Mouse (Mus musculus) liver, embryonic 13.5 days (tissue): ENCODE results near the gene Smok3a. TPM values are rescaled to one million over a fixed set of nuclear protein-coding genes. Genes with fewer than 3 reads are reported as not detected.
"Not testable (repeated sequence)": the region's sequence is repeated elsewhere in the genome, so short reads cannot be mapped to it uniquely, and the experiment has no call there.

Experiments
- ATAC-seq: fragments of 200-750 bp; cut with Nextera tagmentation; 2 replicates; pipeline ENCODE4 v1.8.0; 2017; ENCODE audit warnings: low read depth, mild to moderate bottlenecking, moderate number of reproducible peaks, moderate library complexity
- DNase-seq: peaks from one replicate; pipeline ENCODE4 v3.0.0; 2022
- H3K27ac ChIP-seq: fragments of 300-500 bp; sonication (generic); 2 replicates; pipeline ENCODE4 v1.5.1; 2015; ENCODE audit warnings: moderate library complexity, mild to moderate bottlenecking, inconsistent platforms
- H3K27me3 ChIP-seq: fragments of 300-500 bp; sonication (generic); 2 replicates; pipeline ENCODE4 v1.6.1; 2015; ENCODE audit warnings: mild to moderate bottlenecking, inconsistent platforms
- H3K36me3 ChIP-seq: fragments of 300-500 bp; sonication (generic); 2 replicates; pipeline ENCODE4 v1.6.1; 2015; ENCODE audit warnings: mild to moderate bottlenecking, inconsistent platforms
- H3K4me1 ChIP-seq: fragments of 300-500 bp; sonication (generic); replicated peaks from 2 replicates; pipeline ENCODE4 v1.6.1; 2015; ENCODE audit warnings: inconsistent platforms
- H3K4me2 ChIP-seq: fragments of 300-500 bp; sonication (generic); 2 replicates; pipeline ENCODE4 v1.6.1; 2015; ENCODE audit warnings: inconsistent platforms, mild to moderate bottlenecking, moderate library complexity
- H3K4me3 ChIP-seq: fragments of 300-500 bp; sonication (generic); replicated peaks from 2 replicates; pipeline ENCODE4 v1.5.1; 2015; ENCODE audit warnings: mild to moderate bottlenecking, inconsistent platforms
- H3K9ac ChIP-seq: fragments of 300-500 bp; sonication (generic); 2 replicates; pipeline ENCODE4 v1.6.1; 2015; ENCODE audit warnings: mild to moderate bottlenecking, inconsistent platforms
- H3K9me3 ChIP-seq: fragments of 300-500 bp; sonication (generic); replicated peaks from 2 replicates; pipeline ENCODE4 v1.6.1; 2016; ENCODE audit warnings: inconsistent platforms
- WGBS: fragments of 180-500 bp; shearing (Covaris S2); methylation state at CpG from one replicate; pipeline ENCODE4 v1.1.7; 2015; ENCODE audit not compliant: insufficient replicate concordance; 5-methylcytosine and 5-hydroxymethylcytosine counted together
- polyA plus RNA-seq: library from polyadenylated mRNA; unstranded; fragments of >200 nt; fragmentation: Nextera tagmentation; extraction: Ambion mirVana; gene quantifications from 2 replicates; pipeline ENCODE4 v1.2.1, GENCODE M21; 2015

The Smok3a gene
- not detected in 2 replicates for polyA plus RNA-seq

DNA sequence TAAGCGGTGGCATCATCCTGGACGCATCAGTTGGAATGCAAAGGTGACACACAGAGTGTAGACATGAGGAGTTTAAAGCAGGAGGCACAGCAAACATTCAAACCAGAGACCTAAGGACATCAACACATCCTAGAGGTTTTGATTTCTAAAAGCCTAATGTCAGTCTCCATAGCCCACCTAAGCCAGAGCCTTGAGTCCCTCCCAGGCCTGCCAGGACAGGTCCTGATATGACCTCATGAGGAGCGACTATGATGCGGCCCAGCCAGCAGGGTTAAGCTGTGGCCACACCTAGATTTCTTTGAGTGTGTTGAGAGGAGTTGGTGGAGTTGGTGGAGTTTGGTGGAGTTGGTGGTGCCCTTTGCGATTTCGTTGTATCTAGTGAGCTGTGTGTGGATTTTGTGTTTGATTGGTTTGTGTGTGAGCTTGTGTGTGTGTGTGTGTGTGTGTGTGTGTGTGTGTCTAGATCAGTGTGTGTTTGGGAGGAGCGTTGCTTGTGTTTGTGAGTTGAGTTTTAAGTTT, at the start of gene Smok3a, which contains the start of gene Smok3b:
Gene Smok3a, plus strand, starts transcription at position 301 of the 519 bp plus-strand sequence.
Gene Smok3b, plus strand, starts transcription at position 469 of the 519 bp plus-strand sequence.
- H3K4me2 ChIP-seq, H3K9ac ChIP-seq, H3K4me1 ChIP-seq, ATAC-seq, H3K9me3 ChIP-seq, H3K27ac ChIP-seq, H3K27me3 ChIP-seq, H3K4me3 ChIP-seq, H3K36me3 ChIP-seq, DNase-seq: not testable (repeated sequence)
- WGBS, result 78% methylated on average over 3 of the region's 7 CpGs

DNA sequence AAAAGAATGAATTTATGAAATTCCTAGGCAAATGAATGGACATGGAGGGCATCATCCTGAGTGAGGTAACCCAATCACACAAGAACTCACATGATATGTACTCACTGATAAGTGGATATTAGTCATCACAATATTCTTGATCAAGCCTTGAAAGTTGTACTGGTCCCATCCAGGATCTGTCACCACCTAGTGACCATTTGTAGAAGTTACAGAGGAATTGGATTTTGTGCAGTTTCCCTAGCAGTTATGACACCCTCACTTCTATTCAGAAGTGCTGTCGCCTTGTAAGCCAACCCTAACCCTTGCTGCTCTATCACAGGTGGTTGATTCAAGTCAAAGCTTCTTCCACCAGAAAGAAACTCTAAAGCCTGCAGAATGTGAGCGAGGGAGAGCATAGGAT, 47.9 kb upstream of the Smok3a start:
- no peak overlapping the region for H3K9ac ChIP-seq
- no peaks in the 10 kb centered on the region for H3K9me3 ChIP-seq
- H3K27ac ChIP-seq, result no peak overlapping the region
- no peak overlapping the region for H3K4me2 ChIP-seq
- no peak for DNase-seq
- H3K27me3 ChIP-seq, result no peaks in the 10 kb centered on the region
- H3K4me3 ChIP-seq, result no peak overlapping the region
- 40% methylated on average over 2 of the region's 2 CpGs for WGBS
- H3K36me3 ChIP-seq, result no peaks in the 10 kb centered on the region
- H3K4me1 ChIP-seq, result no peaks in the 10 kb centered on the region
- no peak for ATAC-seq

DNA sequence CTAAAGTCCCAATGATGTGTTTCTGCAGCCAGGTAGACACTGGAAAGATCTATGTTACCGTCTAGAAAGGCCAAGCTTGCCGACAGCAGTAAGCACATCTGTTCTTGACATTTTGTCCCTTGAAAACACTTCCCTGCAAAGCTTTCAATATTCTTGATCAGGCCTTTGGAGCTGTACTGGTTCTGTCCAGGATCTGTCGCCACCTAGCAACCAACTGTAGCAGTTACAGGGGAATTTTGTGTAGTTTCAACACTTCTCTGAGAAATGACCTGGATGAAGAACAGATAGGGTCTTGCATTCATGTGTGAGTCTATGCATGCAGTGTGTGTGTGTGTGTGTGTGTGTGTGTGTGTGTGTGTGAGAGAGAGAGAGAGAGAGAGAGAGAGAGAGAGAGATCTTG, 47.3 kb upstream of the Smok3a start:
- Histone ChIP-seq H3K9me3 (no peaks in the 10 kb centered on the region), H3K9ac (no peak overlapping the region), H3K4me3 (no peak overlapping the region), H3K4me2 (no peak overlapping the region), H3K36me3 (no peaks in the 10 kb centered on the region), H3K27ac (no peak overlapping the region), H3K27me3 (no peaks in the 10 kb centered on the region), H3K4me1 (no peaks in the 10 kb centered on the region)
- ATAC-seq (no peak), DNase-seq (no peak)
- WGBS, result 30% methylated on average over 3 of the region's 3 CpGs

DNA sequence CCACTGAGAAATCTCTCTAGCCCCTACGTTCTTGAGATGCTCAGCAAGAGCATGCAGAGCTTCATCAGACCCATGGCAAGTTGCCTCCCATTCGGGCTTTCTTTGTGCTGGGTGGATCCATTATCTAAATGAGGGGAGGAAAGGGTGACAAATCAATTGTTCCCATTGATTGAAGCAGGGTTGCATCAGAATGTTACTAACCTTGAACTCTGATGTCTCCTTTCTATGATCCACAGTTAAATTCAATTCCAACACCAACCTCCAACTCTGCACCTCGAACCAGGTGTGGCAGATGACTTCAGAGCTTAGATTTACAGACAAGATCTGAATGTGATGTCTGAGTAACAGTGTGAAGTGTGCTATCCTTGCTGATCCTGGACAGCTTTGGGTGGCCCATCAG, 46.3 kb upstream of the Smok3a start:
- Histone ChIP-seq H3K4me3 (no peak overlapping the region), H3K9me3 (no peaks in the 10 kb centered on the region), H3K27me3 (no peaks in the 10 kb centered on the region), H3K27ac (no peak overlapping the region), H3K36me3 (no peaks in the 10 kb centered on the region), H3K9ac (no peak overlapping the region), H3K4me2 (no peak overlapping the region), H3K4me1 (no peaks in the 10 kb centered on the region)
- ATAC-seq (no peak), DNase-seq (no peak)
- WGBS, result 34% methylated on average over 3 of the region's 3 CpGs

DNA sequence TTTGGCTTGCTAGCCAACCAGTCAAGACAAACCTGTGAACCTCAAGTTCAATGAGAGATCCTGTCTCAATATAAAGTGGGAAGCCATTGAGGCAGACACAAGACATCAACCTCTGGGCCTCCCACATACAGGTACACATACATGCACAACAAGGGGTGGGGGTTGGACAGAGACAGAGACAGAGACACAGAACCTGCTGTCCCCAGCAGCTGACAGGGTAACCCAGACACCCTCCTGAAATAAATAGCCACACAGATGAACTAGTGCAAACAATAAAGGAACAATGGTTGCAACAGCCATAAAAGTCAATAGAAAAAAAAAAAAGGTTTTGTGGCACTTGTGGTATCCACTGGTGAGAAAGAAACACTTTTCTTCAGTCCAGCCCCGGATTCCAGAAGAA, 45.6 kb upstream of the Smok3a start:
- no peak overlapping the region for H3K9ac ChIP-seq
- H3K27me3 ChIP-seq, result no peaks in the 10 kb centered on the region
- no peaks in the 10 kb centered on the region for H3K36me3 ChIP-seq
- 29% methylated on average over 1 of the region's 1 CpGs for WGBS
- ATAC-seq (no peak), DNase-seq (no peak)
- no peak overlapping the region for H3K27ac ChIP-seq
- H3K4me2 ChIP-seq, result no peak overlapping the region
- no peaks in the 10 kb centered on the region for H3K4me1 ChIP-seq
- H3K4me3 ChIP-seq, result no peak overlapping the region
- no peaks in the 10 kb centered on the region for H3K9me3 ChIP-seq

DNA sequence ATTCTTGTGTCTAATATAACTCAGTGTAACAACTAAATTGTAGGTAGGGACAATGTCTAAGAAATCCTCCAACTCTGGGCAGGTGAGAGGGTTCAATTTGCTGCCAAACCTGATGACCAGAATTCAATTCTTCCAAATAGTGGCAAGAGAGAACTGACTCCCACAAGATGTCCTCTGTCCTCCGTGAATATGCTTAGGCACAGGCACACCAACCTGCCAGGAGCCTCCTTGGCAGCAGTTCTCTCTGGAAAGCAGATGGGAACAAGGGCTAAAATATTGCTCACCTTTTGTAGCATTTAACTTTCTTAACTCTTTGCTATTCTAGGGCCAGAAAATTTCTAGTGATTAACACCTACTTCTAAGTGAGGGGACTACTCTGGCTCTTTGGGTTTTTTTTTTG, 43.8 kb upstream of the Smok3a start:
- H3K9ac ChIP-seq, result no peak overlapping the region
- no peaks in the 10 kb centered on the region for H3K27me3 ChIP-seq
- H3K4me3 ChIP-seq, result no peak overlapping the region
- H3K9me3 ChIP-seq, result no peaks in the 10 kb centered on the region
- 25% methylated on average over 1 of the region's 1 CpGs for WGBS
- ATAC-seq, result no peak
- no peak overlapping the region for H3K4me2 ChIP-seq
- DNase-seq, result no peak
- no peak overlapping the region for H3K27ac ChIP-seq
- no peaks in the 10 kb centered on the region for H3K36me3 ChIP-seq
- no peaks in the 10 kb centered on the region for H3K4me1 ChIP-seq

DNA sequence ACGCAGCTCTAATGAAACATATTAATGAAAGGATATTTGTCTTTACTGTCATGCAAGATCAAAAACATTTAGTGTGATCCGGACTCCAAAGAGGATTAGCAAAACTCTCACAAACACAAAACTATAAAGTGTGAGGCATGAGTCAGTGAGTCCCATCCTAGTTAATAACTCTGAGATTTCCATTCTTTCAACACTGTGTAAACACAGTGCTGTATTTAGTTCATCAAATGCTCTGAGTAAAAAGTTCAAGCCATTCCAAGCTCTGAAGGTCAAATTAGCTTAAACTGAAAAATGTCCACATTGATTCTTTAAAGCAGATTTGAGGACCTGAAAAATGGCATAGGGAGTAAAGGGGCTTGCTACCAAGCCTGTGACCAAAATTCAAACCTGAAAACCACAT, 42.0 kb upstream of the Smok3a start:
- Histone ChIP-seq H3K27me3 (no peaks in the 10 kb centered on the region), H3K4me3 (no peak overlapping the region), H3K4me2 (no peak overlapping the region), H3K9me3 (no peaks in the 10 kb centered on the region), H3K4me1 (no peaks in the 10 kb centered on the region), H3K27ac (no peak overlapping the region), H3K9ac (no peak overlapping the region), H3K36me3 (no peaks in the 10 kb centered on the region)
- 54% methylated on average over 2 of the region's 2 CpGs for WGBS
- ATAC-seq (no peak), DNase-seq (no peak)

DNA sequence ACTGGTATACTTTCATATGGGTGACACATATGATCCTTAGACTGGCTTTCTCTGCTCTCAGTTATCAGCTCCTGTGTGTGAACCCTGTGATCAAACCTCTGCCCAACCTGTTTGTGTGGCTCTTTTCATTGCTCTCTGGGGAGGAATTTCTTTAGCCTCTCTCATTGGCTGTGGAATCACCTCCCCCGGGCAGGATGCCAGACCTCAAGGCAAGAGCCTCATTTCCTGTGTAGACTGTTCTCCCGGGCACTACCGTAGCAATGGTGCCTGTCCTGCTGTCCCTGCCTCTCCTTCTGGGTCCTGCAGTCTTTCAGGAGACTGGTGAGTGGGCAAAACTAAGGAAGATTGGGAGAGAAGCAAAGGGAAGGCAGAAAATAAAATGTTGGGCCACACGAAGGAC, 39.8 kb upstream of the Smok3a start, which contains the start of gene Azgp1:
Gene Azgp1, plus strand, starts transcription at position 221 of the 400 bp plus-strand sequence.
- ATAC-seq (no peak), DNase-seq (no peak)
- no peak within 1 kb of the TSS for H3K27ac ChIP-seq
- whole genome bisulfite sequencing, result 43% methylated on average over 4 of the region's 4 CpGs
- no peaks in the 10 kb centered on the region for H3K4me1 ChIP-seq
- H3K4me2 ChIP-seq, result no peak within 1 kb of the TSS
- no peaks in the 10 kb centered on the region for H3K9me3 ChIP-seq
- no peaks in the 10 kb centered on the region for H3K36me3 ChIP-seq
- no peak within 1 kb of the TSS for H3K4me3 ChIP-seq
- no peaks in the 10 kb centered on the region for H3K27me3 ChIP-seq
- H3K9ac ChIP-seq, result no peak within 1 kb of the TSS

DNA sequence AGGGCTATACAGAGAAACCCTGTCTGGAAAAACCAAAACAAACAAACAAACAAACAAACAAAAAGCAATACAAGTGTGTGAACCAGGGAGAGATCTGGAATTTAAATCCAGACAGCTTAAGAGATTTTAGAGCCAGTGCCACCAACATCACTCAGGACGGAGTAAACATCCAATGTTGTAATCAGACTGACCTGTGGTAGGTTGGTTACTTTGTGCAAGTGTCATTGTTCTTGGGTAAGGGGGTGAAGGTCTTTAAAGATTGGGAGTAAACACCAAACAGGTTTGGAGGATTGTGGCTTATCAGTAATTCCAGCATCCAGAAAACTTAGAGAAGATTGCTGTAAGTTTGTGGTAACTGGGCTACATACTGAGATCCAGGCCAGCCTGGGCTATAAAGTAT, 34.7 kb upstream of the Smok3a start:
- ATAC-seq (no peak), DNase-seq (no peak)
- Histone ChIP-seq H3K4me3 (no peak overlapping the region), H3K9me3 (no peaks in the 10 kb centered on the region), H3K36me3 (no peaks in the 10 kb centered on the region), H3K4me2 (no peak overlapping the region), H3K4me1 (no peaks in the 10 kb centered on the region), H3K27me3 (no peaks in the 10 kb centered on the region), H3K9ac (no peak overlapping the region), H3K27ac (no peak overlapping the region)
- 38% methylated on average over 1 of the region's 1 CpGs for WGBS

DNA sequence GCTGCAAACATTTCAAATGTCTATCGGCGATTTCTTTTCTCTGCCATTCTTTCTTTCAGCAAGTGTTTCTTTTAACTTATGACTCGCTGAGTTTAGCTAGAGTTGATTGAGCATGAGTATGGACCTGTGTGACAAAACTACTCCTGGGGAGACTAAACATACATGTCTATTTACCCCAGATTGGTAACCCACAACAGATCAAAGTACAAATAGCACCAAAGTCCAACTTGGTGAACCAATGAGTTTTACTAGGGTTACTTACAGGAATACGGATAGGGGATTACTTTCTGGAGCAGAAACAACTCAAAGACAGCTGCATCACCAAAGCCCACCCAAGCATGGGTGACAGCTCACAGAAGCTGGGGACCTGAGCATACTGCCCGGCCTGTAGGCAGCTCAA, 11.6 kb upstream of the Smok3a start:
- H3K27ac ChIP-seq, result no peak overlapping the region
- H3K36me3 ChIP-seq, result no peaks in the 10 kb centered on the region
- DNase-seq (no peak), ATAC-seq (no peak)
- H3K27me3 ChIP-seq, result no peaks in the 10 kb centered on the region
- H3K4me3 ChIP-seq, result no peak overlapping the region
- H3K9ac ChIP-seq, result no peak overlapping the region
- no peak overlapping the region for H3K4me2 ChIP-seq
- 68% methylated on average over 5 of the region's 5 CpGs for WGBS
- no peaks in the 10 kb centered on the region for H3K9me3 ChIP-seq
- no peaks in the 10 kb centered on the region for H3K4me1 ChIP-seq

DNA sequence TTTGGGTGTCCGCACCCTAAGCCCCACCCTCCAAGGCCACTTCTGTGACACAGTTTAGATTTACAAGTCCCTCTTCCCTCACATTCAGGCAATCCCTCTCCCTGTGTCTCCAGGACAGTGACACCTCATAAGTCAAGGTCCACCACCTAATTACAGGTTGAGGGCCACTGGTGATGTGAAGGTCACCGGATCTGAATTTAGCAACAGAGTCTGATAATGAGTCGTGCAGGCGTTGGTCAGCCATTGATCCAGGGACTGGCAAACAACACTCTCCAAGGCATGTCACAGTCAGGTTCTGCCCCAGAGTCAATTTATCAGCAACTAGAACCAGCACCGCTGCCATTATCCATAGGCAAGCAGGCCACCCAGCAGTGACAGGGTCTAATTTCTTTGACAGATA, 8.7 kb upstream of the Smok3a start:
- 68% methylated on average over 5 of the region's 5 CpGs for whole genome bisulfite sequencing
- Histone ChIP-seq H3K36me3 (no peaks in the 10 kb centered on the region), H3K9ac (no peak overlapping the region), H3K27ac (no peak overlapping the region), H3K27me3 (no peaks in the 10 kb centered on the region), H3K4me3 (no peak overlapping the region), H3K4me2 (no peak overlapping the region), H3K4me1 (no peaks in the 10 kb centered on the region), H3K9me3 (no peaks in the 10 kb centered on the region)
- ATAC-seq (no peak), DNase-seq (no peak)

DNA sequence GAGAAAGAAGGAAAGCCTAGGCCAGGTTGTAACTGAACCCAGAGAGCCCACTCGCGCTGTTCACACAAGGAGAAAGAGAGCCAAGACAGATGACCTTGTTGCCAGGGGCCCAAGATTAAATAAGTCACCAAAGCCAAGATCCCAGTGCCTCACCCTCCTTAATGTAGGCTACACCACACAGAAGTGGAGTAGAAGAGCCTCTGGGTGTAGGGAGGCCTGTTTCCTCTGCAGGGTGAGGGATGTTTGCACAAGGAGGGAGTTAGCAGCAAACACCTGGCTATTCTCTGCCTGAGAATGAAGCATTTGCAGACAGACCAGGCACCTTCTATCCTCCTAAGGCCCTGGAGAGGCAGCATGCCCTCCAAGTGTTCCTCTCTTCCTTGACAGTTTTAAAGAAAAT, 4.5 kb upstream of the Smok3a start:
- WGBS, result 82% methylated on average over 2 of the region's 2 CpGs
- ATAC-seq (no peak), DNase-seq (no peak)
- Histone ChIP-seq H3K36me3 (no peaks in the 10 kb centered on the region), H3K4me2 (no peak overlapping the region), H3K27ac (no peak overlapping the region), H3K9me3 (no peaks in the 10 kb centered on the region), H3K9ac (no peak overlapping the region), H3K4me1 (no peaks in the 10 kb centered on the region), H3K27me3 (no peaks in the 10 kb centered on the region), H3K4me3 (no peak overlapping the region)
